8 mouse cellular contexts compared by ENCODE assay signal in genomic region chr7:16843441-16844171, GRCm38 (mm10). TPM values are rescaled to one million over a fixed set of nuclear protein-coding genes. Genes with fewer than 3 reads are reported as not detected.
DNase-seq lines count a peak whose midpoint lies in the region; ATAC-seq lines count a peak whose summit lies in the region.

No protein-coding gene starts in this region.

- peaks cover 38% of the 10 kb centered on the region for H3K36me3 ChIP-seq in heart, embryonic 14.5 days (ENCODE audit: control insufficient read depth, insufficient read depth, low read length)

- peak overlapping the region; percentile 88 for H3K9ac ChIP-seq in heart, embryonic 14.5 days (ENCODE audit: low read length)

- H3K4me1 ChIP-seq in brown adipose tissue, adult 24 weeks (ENCODE audit: control insufficient read depth, insufficient read depth, insufficient read length, low read length) = peaks cover 4% of the 10 kb centered on the region
- peaks cover 17 to 23% of the 10 kb centered on the region in 2 experiments for H3K4me1 ChIP-seq in heart, embryonic 14.5 days (ENCODE audit: control insufficient read depth in 2 of 2, insufficient read depth in 2 of 2, low read length in 2 of 2)

- peak overlapping the region; percentile 97 for H3K4me2 ChIP-seq in heart, embryonic 14.5 days (ENCODE audit: low read length)

- H3K9me3 ChIP-seq in heart, embryonic 14.5 days (ENCODE audit: control insufficient read depth, low read length) = no peaks in the 10 kb centered on the region

- no peaks in the 10 kb centered on the region for H3K27me3 ChIP-seq in heart, embryonic 14.5 days (ENCODE audit: control insufficient read depth, insufficient read depth, low read length)

- DNase-seq in adrenal gland, adult 2 months = peak; percentile 40
- no peak for DNase-seq in adrenal gland, postnatal 4 days (ENCODE audit: low spot score in 2 of 2)
- DNase-seq in kidney, postnatal 10 days = peak; percentile 50
- DNase-seq in lung, postnatal 4 days = peak; percentile 58 to 61
- peak; percentile 54 to 80 for DNase-seq in spleen, postnatal 4 days (ENCODE audit: low spot score in 2 of 2)
- no peak for DNase-seq in right cerebral cortex, postnatal 10 days (ENCODE audit: low spot score in 2 of 2)

- WGBS in heart, embryonic 14.5 days = 2% methylated on average over 33 of the region's 33 CpGs

- no peak for ATAC-seq in heart, embryonic 14.5 days (ENCODE audit: insufficient number of reproducible peaks, insufficient read depth, low FRiP score, low read depth)

- peak overlapping the region; percentile 93 for H3K4me3 ChIP-seq in brown adipose tissue, adult 24 weeks (ENCODE audit: insufficient read depth, low read depth, low read length)
- H3K4me3 ChIP-seq in heart, embryonic 14.5 days (ENCODE audit: control insufficient read depth in 1 of 2, insufficient read depth in 1 of 2, low read depth in 1 of 2, low read length in 2 of 2) = peak overlapping the region; percentile 60 to 74

- peak overlapping the region; percentile 98 for H3K27ac ChIP-seq in brown adipose tissue, adult 24 weeks (replicated peaks; ENCODE audit: low read depth, low read length)
- peak overlapping the region; percentile 74 to 87 for H3K27ac ChIP-seq in heart, embryonic 14.5 days (replicated peaks in 1 of 2; ENCODE audit: control insufficient read depth in 1 of 2, insufficient read depth in 1 of 2, low read depth in 2 of 2, low read length in 2 of 2)

RNA-seq across cellular contexts. Expression of gene Prkd2, which starts 0.9 kb away (rescaled TPM):
- 10 to 100 TPM; 16.0 to 18.4 TPM for total RNA-seq in adrenal gland, adult 2 months (2021)
- 39.2 and 47.2 TPM in 2 replicates for polyA plus RNA-seq in adrenal gland, adult 2 months (2012; rRNA removed)
- total RNA-seq in adrenal gland, postnatal 4 days (2021) = 10 to 100 TPM; 22.0 to 22.2 TPM
- polyA plus RNA-seq in brown adipose tissue, adult 24 weeks (2012; ENCODE audit: insufficient read depth, insufficient read length, missing spikeins) = 8.5 and 11.3 TPM in 2 replicates
- polyA plus RNA-seq in heart, embryonic 14.5 days (2014; fragmentation: Nextera tagmentation; extraction: Ambion mirVana) = 11.2 and 12.5 TPM in 2 replicates

RNA-seq across cellular contexts. Expression of gene Fkrp, which starts 27.1 kb away (rescaled TPM):
- total RNA-seq in adrenal gland, adult 2 months (2021) = 10 to 100 TPM; 23.9 to 29.5 TPM
- 46.3 and 49.6 TPM in 2 replicates for polyA plus RNA-seq in adrenal gland, adult 2 months (2012; rRNA removed)
- total RNA-seq in adrenal gland, postnatal 4 days (2021) = 10 to 100 TPM; 26.3 to 29.0 TPM
- polyA plus RNA-seq in brown adipose tissue, adult 24 weeks (2012; ENCODE audit: insufficient read depth, insufficient read length, missing spikeins) = 8.4 and 11.1 TPM in 2 replicates
- polyA plus RNA-seq in heart, embryonic 14.5 days (2014; fragmentation: Nextera tagmentation; extraction: Ambion mirVana) = 30.3 and 30.9 TPM in 2 replicates

RNA-seq across cellular contexts. Expression of gene Strn4, which starts 27.9 kb away (rescaled TPM):
- 10 to 100 TPM; 58.9 to 64.1 TPM for total RNA-seq in adrenal gland, adult 2 months (2021)
- polyA plus RNA-seq in adrenal gland, adult 2 months (2012; rRNA removed) = 121 and 138 TPM in 2 replicates
- total RNA-seq in adrenal gland, postnatal 4 days (2021) = 100 to 1,000 TPM in 1 of 2 experiments, 10 to 100 TPM in 1; 96.9 to 106 TPM
- 19.4 and 21.5 TPM in 2 replicates for polyA plus RNA-seq in brown adipose tissue, adult 24 weeks (2012; ENCODE audit: insufficient read depth, insufficient read length, missing spikeins)
- polyA plus RNA-seq in heart, embryonic 14.5 days (2014; fragmentation: Nextera tagmentation; extraction: Ambion mirVana) = 90.9 and 91.4 TPM in 2 replicates

RNA-seq across cellular contexts. Expression of gene Dact3, which starts 31.5 kb away (rescaled TPM):
- total RNA-seq in adrenal gland, adult 2 months (2021) = 1 to 10 TPM; 2.5 to 5.3 TPM
- polyA plus RNA-seq in adrenal gland, adult 2 months (2012; rRNA removed) = 16.2 and 22.1 TPM in 2 replicates
- 10 to 100 TPM; 12.7 to 13.7 TPM for total RNA-seq in adrenal gland, postnatal 4 days (2021)
- polyA plus RNA-seq in brown adipose tissue, adult 24 weeks (2012; ENCODE audit: insufficient read depth, insufficient read length, missing spikeins) = 0.79 and 2.1 TPM in 2 replicates
- polyA plus RNA-seq in heart, embryonic 14.5 days (2014; fragmentation: Nextera tagmentation; extraction: Ambion mirVana) = 13.2 and 13.8 TPM in 2 replicates

RNA-seq across cellular contexts. Expression of gene Gng8, which starts 48.0 kb away (rescaled TPM):
- under 1 TPM; 0.43 to 0.69 TPM for total RNA-seq in adrenal gland, adult 2 months (2021)
- 1.0 and 1.7 TPM in 2 replicates for polyA plus RNA-seq in adrenal gland, adult 2 months (2012; rRNA removed)
- 1 to 10 TPM; 2.4 to 4.0 TPM for total RNA-seq in adrenal gland, postnatal 4 days (2021)
- not detected in 2 replicates for polyA plus RNA-seq in brown adipose tissue, adult 24 weeks (2012; ENCODE audit: insufficient read depth, insufficient read length, missing spikeins)
- polyA plus RNA-seq in heart, embryonic 14.5 days (2014; fragmentation: Nextera tagmentation; extraction: Ambion mirVana) = 4.2 and 6.9 TPM in 2 replicates

Comparison
In these comparisons a context has a peak if more than half of its experiments do, and no peak if none do; other contexts are left out.
1. DNase-seq: peak in adrenal gland, adult 2 months (single experiment), kidney, postnatal 10 days (single experiment), lung, postnatal 4 days (2 of 2) and spleen, postnatal 4 days (2 of 2); none in adrenal gland, postnatal 4 days (0 of 2) and right cerebral cortex, postnatal 10 days (0 of 2).